Mouse (Mus musculus): ENCODE results near the gene Tanc2. TPM values are rescaled to one million over a fixed set of nuclear protein-coding genes. Genes with fewer than 3 reads are reported as not detected.

Tanc2 gene
- polyA plus RNA-seq, 1 experiment, result 18.7 TPM

DNA sequence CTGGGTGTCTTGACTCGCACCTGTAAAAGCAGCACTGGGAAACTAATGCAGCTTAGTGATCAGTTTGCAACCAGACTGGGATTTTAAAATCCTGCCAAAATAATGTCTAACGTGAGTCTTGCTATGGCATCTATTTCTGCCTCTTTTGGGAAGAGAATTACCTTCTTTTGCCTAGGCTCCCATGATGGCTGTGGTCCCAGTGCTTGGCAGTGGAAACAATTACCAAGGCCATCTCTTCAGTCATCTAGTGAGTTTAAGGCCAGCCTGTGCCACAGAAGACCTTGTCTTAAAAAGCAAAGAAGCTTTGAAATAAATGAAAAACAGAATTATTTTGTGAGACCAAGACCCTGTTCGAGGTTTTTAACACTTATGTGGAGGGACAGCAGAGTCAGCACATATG lies 213.9 kb downstream of the Tanc2 start:
- H3K27me3 ChIP-seq (ENCODE audit: control insufficient read depth, insufficient read depth, low read length), result no peaks in the 10 kb centered on the region
- no peak overlapping the region for H3K4me3 ChIP-seq (replicated peaks; ENCODE audit: insufficient read depth, low read depth, low read length)
- peaks cover 2% of the 10 kb centered on the region; the same call in 1 of the 2 replicates for H3K4me1 ChIP-seq (ENCODE audit: control insufficient read depth, insufficient read depth, low read length)
- DNase-seq, result peak in 1 of 2 experiments; percentile 45
- no peak for TF ChIP-seq CTCF (IDR thresholded peaks at IDR 0.05; ENCODE audit: borderline replicate concordance, insufficient read depth, low read depth, low read length)
- WGBS, result 53% methylated on average over 3 of the region's 3 CpGs
- H3K27ac ChIP-seq (ENCODE audit: insufficient read depth, low read length), result no peak overlapping the region

DNA sequence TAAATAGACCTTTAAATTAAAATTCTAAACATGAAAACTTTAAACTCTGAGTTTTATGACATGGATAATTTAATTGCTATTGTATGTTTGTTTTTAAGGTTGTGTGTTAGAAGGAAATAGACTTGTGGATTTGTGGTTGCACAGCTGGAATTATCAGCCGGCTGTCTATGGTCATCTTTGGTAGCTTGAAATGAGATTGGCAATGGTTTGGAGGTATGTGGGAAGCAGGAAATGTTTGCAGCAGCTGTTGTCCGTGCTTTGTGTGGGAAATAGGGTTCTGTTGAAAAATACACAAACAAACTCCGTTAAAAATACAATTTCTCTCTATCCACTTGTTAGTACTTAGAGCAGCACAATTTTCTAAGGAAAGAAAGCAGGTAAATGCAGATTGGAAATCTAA lies 215.0 kb downstream of the Tanc2 start:
- Histone ChIP-seq H3K27ac (ENCODE audit: insufficient read depth, low read length) (no peak overlapping the region), H3K4me3 (replicated peaks; ENCODE audit: insufficient read depth, low read depth, low read length) (no peak overlapping the region), H3K27me3 (ENCODE audit: control insufficient read depth, insufficient read depth, low read length) (no peaks in the 10 kb centered on the region), H3K4me1 (ENCODE audit: control insufficient read depth, insufficient read depth, low read length) (peaks cover 2% of the 10 kb centered on the region; the same call in 1 of the 2 replicates)
- WGBS, result 73% methylated on average over 3 of the region's 3 CpGs
- DNase-seq, result no peak
- TF ChIP-seq POLR2A (IDR thresholded peaks at IDR 0.05; ENCODE audit: borderline replicate concordance, insufficient read depth, low read length) (no peak), CTCF (IDR thresholded peaks at IDR 0.05; ENCODE audit: borderline replicate concordance, insufficient read depth, low read depth, low read length) (no peak)

DNA sequence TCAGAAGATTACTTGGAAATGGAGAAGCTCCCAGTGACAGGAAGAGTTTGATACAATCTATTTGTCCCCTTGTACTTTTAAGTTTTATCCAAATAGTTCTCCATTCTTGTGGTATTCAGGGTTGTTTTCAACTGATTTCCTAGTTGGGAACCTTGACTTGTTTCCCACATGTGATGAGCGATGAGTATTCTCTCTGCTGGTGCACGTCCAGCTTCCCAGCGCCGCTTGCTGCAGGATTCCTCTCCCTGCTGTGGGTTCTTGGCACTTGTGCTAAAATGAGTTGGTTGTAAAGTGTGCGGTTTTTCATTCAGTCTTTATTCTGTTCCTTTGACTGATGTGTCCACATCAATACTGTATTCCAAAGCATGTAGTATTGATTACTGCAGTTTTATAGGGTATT lies 217.3 kb downstream of the Tanc2 start:
- TF ChIP-seq CTCF (IDR thresholded peaks at IDR 0.05; ENCODE audit: borderline replicate concordance, insufficient read depth, low read depth, low read length), result no peak
- TF ChIP-seq POLR2A (IDR thresholded peaks at IDR 0.05; ENCODE audit: borderline replicate concordance, insufficient read depth, low read length), result no peak
- peaks cover 2% of the 10 kb centered on the region; the same call in 1 of the 2 replicates for H3K4me1 ChIP-seq (ENCODE audit: control insufficient read depth, insufficient read depth, low read length)
- no peak overlapping the region for H3K27ac ChIP-seq (ENCODE audit: insufficient read depth, low read length)
- H3K27me3 ChIP-seq (ENCODE audit: control insufficient read depth, insufficient read depth, low read length), result no peaks in the 10 kb centered on the region
- H3K4me3 ChIP-seq (replicated peaks; ENCODE audit: insufficient read depth, low read depth, low read length), result no peak overlapping the region
- DNase-seq, result peak in 1 of 2 experiments; percentile 15
- WGBS, result 16% methylated on average over 5 of the region's 5 CpGs

DNA sequence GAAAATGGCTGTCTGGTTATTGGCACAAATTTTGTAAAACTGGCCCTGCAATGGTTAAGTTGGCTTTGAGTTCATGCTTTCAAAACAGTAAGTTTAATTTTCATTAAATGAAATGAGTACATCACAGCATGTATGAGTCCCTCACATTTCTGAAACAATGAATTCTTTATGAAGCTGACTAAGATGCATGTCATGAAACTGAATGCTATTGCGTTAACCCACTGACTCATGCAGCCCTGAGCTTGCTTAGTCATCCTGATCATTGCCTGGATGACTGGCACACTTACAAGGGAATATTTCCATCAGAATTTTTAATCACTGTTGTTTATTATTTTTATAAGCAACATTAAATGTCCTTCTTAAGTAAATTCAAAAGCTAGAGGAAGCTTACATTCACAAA lies 233.5 kb downstream of the Tanc2 start:
- Histone ChIP-seq H3K27me3 (ENCODE audit: control insufficient read depth, insufficient read depth, low read length) (no peaks in the 10 kb centered on the region), H3K4me3 (replicated peaks; ENCODE audit: insufficient read depth, low read depth, low read length) (no peak overlapping the region), H3K4me1 (ENCODE audit: control insufficient read depth, insufficient read depth, low read length) (no peaks in the 10 kb centered on the region), H3K27ac (ENCODE audit: insufficient read depth, low read length) (no peak overlapping the region)
- DNase-seq, result no peak
- WGBS, result 64% methylated on average over 1 of the region's 1 CpGs
- TF ChIP-seq POLR2A (IDR thresholded peaks at IDR 0.05; ENCODE audit: borderline replicate concordance, insufficient read depth, low read length) (no peak), CTCF (IDR thresholded peaks at IDR 0.05; ENCODE audit: borderline replicate concordance, insufficient read depth, low read depth, low read length) (no peak)

DNA sequence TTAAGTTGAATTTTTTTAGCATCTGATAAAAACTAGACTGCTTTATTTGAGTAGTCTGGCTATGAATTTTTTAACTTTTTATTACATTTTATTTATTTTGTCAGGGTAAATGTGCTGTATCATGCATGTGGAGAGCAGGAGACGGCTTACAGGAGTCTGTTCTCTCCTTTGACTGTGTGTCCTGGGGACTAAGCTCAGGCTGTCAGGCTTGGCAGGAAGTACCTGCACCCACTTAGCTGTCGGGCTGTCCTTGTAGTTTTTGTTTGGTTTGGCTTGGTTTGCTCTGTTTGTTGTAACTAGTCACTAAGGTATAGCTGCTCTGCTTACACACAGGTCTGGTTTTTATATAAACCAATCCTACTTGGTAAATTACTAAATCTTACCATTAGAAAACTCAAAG lies 234.0 kb downstream of the Tanc2 start:
- Histone ChIP-seq H3K4me1 (ENCODE audit: control insufficient read depth, insufficient read depth, low read length) (no peaks in the 10 kb centered on the region; the same call in 1 of the 2 replicates), H3K27ac (ENCODE audit: insufficient read depth, low read length) (no peak overlapping the region), H3K4me3 (replicated peaks; ENCODE audit: insufficient read depth, low read depth, low read length) (no peak overlapping the region), H3K27me3 (ENCODE audit: control insufficient read depth, insufficient read depth, low read length) (no peaks in the 10 kb centered on the region)
- no peak for DNase-seq
- TF ChIP-seq POLR2A (IDR thresholded peaks at IDR 0.05; ENCODE audit: borderline replicate concordance, insufficient read depth, low read length), result no peak
- TF ChIP-seq CTCF (IDR thresholded peaks at IDR 0.05; ENCODE audit: borderline replicate concordance, insufficient read depth, low read depth, low read length), result no peak
- 62% methylated on average over 2 of the region's 2 CpGs for WGBS

DNA sequence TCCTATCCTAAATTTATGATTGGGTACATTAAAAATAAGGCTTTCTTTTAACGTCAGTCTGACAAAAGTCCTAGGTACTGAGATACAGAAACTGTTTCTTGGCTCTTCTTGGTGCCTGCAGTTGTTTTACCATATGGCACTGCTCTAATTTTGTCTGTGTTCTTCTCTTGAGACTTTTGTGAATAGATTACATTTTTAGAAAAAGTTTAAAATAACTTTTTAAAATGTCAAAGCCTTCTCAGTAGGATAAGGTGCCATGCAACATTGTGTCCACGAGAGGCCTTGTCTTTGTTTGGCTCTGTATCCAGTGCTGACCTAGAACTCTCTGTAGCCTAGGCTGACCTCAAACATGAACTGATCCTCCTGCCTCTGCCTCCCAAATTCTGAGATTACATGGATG lies 238.4 kb downstream of the Tanc2 start:
- no peak for DNase-seq
- 38% methylated on average over 2 of the region's 2 CpGs for WGBS
- TF ChIP-seq POLR2A (IDR thresholded peaks at IDR 0.05; ENCODE audit: borderline replicate concordance, insufficient read depth, low read length), result no peak
- no peak for TF ChIP-seq CTCF (IDR thresholded peaks at IDR 0.05; ENCODE audit: borderline replicate concordance, insufficient read depth, low read depth, low read length)

DNA sequence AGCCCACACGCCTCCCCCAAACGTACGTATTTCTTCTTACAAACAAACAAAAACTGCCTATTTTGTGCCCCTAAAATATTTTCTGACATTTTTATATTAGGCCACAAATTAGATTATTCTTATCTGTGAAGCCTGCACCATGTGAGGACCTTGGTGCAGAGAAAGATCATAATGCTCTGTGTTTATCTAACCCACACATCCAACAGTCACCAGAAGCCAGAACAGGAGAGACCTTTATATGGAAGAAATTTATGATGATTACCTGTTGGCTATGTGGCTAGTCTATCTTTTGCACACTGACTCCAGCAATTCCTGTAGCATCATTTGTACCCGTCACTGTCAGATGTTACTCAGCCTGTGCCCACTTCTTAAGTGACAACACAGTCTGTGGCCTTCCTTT lies 245.4 kb downstream of the Tanc2 start:
- Histone ChIP-seq H3K27ac (ENCODE audit: insufficient read depth, low read length) (no peak overlapping the region), H3K27me3 (ENCODE audit: control insufficient read depth, insufficient read depth, low read length) (no peaks in the 10 kb centered on the region), H3K4me3 (replicated peaks; ENCODE audit: insufficient read depth, low read depth, low read length) (no peak overlapping the region), H3K4me1 (ENCODE audit: control insufficient read depth, insufficient read depth, low read length) (no peaks in the 10 kb centered on the region)
- WGBS, result 91% methylated on average over 4 of the region's 4 CpGs
- no peak for DNase-seq
- TF ChIP-seq CTCF (IDR thresholded peaks at IDR 0.05; ENCODE audit: borderline replicate concordance, insufficient read depth, low read depth, low read length), result no peak
- no peak for TF ChIP-seq POLR2A (IDR thresholded peaks at IDR 0.05; ENCODE audit: borderline replicate concordance, insufficient read depth, low read length)

More for the DNA sequence above, 238.4 kb downstream of the Tanc2 start:
- H3K4me1 ChIP-seq (ENCODE audit: control insufficient read depth, insufficient read depth, low read length), result no peaks in the 10 kb centered on the region; the same call in 1 of the 2 replicates
- no peak overlapping the region for H3K4me3 ChIP-seq (replicated peaks; ENCODE audit: insufficient read depth, low read depth, low read length)
- no peaks in the 10 kb centered on the region for H3K27me3 ChIP-seq (ENCODE audit: control insufficient read depth, insufficient read depth, low read length)
- no peak overlapping the region for H3K27ac ChIP-seq (ENCODE audit: insufficient read depth, low read length)

DNA sequence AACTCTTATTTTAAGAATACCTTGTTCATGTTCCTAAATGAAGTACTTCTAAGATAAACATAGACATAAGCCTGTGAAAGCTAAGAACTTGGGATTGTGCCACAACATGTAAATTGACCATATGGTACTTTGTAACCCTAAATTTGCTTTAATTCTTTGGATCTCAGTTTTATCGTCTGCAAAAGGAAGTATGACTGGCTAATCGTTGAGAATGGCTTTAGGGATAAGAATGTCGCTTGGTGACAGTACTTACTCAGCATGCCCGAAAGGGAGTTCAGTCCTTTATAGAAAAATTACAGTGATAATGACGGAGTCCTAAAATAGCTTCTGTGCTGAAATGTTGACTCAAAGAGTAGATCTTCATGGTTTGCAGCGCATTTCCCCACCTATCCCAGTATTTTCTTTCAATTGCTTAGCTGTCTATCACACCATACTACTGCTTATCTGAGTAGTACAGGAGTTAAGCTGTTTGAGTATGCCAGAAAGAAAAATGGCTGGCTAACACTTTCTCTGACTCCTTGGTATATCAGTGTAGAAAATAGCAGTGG lies 246.6 kb downstream of the Tanc2 start:
- Histone ChIP-seq H3K4me1 (ENCODE audit: control insufficient read depth, insufficient read depth, low read length) (no peaks in the 10 kb centered on the region), H3K27me3 (ENCODE audit: control insufficient read depth, insufficient read depth, low read length) (no peaks in the 10 kb centered on the region), H3K27ac (ENCODE audit: insufficient read depth, low read length) (no peak overlapping the region), H3K4me3 (replicated peaks; ENCODE audit: insufficient read depth, low read depth, low read length) (no peak overlapping the region)
- no peak for DNase-seq
- WGBS, result 69% methylated on average over 6 of the region's 6 CpGs
- no peak for TF ChIP-seq CTCF (IDR thresholded peaks at IDR 0.05; ENCODE audit: borderline replicate concordance, insufficient read depth, low read depth, low read length)
- TF ChIP-seq POLR2A (IDR thresholded peaks at IDR 0.05; ENCODE audit: borderline replicate concordance, insufficient read depth, low read length), result no peak
